Mouse (Mus musculus) Muller cell, postnatal 12 days (primary cell): ENCODE measurements at regions not wholly inside any gene's neighbourhood (a gene's known extent, or its start where the extent isn't known, plus 50 kb on each side); places are given as distances from the start of the nearest gene placed in this dataset.
"Not testable (repeated sequence)": the region's sequence is repeated elsewhere in the genome, so short reads cannot be mapped to it uniquely, and the experiment has no call there.

Experiments
- DNase-seq: peaks from one replicate; pipeline ENCODE4 v3.0.0-alpha.2; 2015; ENCODE audit errors: inconsistent ontology term

- no peak for DNase-seq
Observed at GRCm38 (mm10) chr8:5523281-5523680, 418.1 kb upstream of the Slc10a2 start.

- no peak for DNase-seq
Observed at GRCm38 (mm10) chr8:5495861-5496260, 390.7 kb upstream of the Slc10a2 start.

- no peak for DNase-seq
Observed at GRCm38 (mm10) chr8:5490491-5490890, 385.3 kb upstream of the Slc10a2 start.

- no peak for DNase-seq
Observed at GRCm38 (mm10) chr8:5482938-5483337, 377.8 kb upstream of the Slc10a2 start.

- DNase-seq = no peak
Observed at GRCm38 (mm10) chr8:5472999-5473398, 367.8 kb upstream of the Slc10a2 start.

- DNase-seq = no peak
Observed at GRCm38 (mm10) chr8:5472582-5472981, 367.4 kb upstream of the Slc10a2 start.

- DNase-seq = no peak
Observed at GRCm38 (mm10) chr8:5457619-5458018, 352.5 kb upstream of the Slc10a2 start.

- no peak for DNase-seq
Observed at GRCm38 (mm10) chr8:5453469-5453868, 348.3 kb upstream of the Slc10a2 start.

- DNase-seq = not testable (repeated sequence)
Observed at GRCm38 (mm10) chr8:5442243-5442642, 337.1 kb upstream of the Slc10a2 start.

- not testable (repeated sequence) for DNase-seq
Observed at GRCm38 (mm10) chr8:5440404-5440803, 335.3 kb upstream of the Slc10a2 start.

- DNase-seq = no peak
Observed at GRCm38 (mm10) chr8:5439054-5439453, 333.9 kb upstream of the Slc10a2 start.

GRCm38 (mm10) chr8:5428303-5428971 is 323.3 kb upstream of the Slc10a2 start:
- DNase-seq = peak; percentile 2

GRCm38 (mm10) chr8:5416841-5417240 is 311.7 kb upstream of the Slc10a2 start:
- not testable (repeated sequence) for DNase-seq

- no peak for DNase-seq
Observed at GRCm38 (mm10) chr8:5384851-5385250, 279.7 kb upstream of the Slc10a2 start.

- no peak for DNase-seq
Observed at GRCm38 (mm10) chr8:5378001-5378400, 272.9 kb upstream of the Slc10a2 start.

- DNase-seq = peak; percentile 48
Observed at GRCm38 (mm10) chr8:5339953-5340352, 234.8 kb upstream of the Slc10a2 start.

GRCm38 (mm10) chr8:5314594-5314993 is 209.4 kb upstream of the Slc10a2 start:
- DNase-seq = no peak

GRCm38 (mm10) chr8:5299982-5300381 is 194.8 kb upstream of the Slc10a2 start:
- no peak for DNase-seq

- DNase-seq = peak; percentile 64
Observed at GRCm38 (mm10) chr8:5297190-5297589, 192.0 kb upstream of the Slc10a2 start.

- no peak for DNase-seq
Observed at GRCm38 (mm10) chr8:5285708-5286161, 180.6 kb upstream of the Slc10a2 start.

- DNase-seq = peak; percentile 54
Observed at GRCm38 (mm10) chr8:5283799-5284198, 178.6 kb upstream of the Slc10a2 start.

GRCm38 (mm10) chr8:5262316-5262715 is 157.2 kb upstream of the Slc10a2 start:
- DNase-seq = no peak

GRCm38 (mm10) chr8:5241871-5242270 is 136.7 kb upstream of the Slc10a2 start:
- not testable (repeated sequence) for DNase-seq
